Mouse (Mus musculus) erythroblast, embryonic 14.5 days (primary cell): ENCODE data around the gene Rtp1.

Experiments
- GATA1 ChIP-seq: IDR thresholded peaks from 2 replicates; pipeline ENCODE4 v1.6.1; 2012; ENCODE audit warnings: low read length, inconsistent platforms, mixed read lengths
- TAL1 ChIP-seq: IDR thresholded peaks from 3 replicates; pipeline ENCODE4 v1.6.1; 2012; ENCODE audit warnings: low read length, inconsistent platforms, mixed read lengths

DNA sequence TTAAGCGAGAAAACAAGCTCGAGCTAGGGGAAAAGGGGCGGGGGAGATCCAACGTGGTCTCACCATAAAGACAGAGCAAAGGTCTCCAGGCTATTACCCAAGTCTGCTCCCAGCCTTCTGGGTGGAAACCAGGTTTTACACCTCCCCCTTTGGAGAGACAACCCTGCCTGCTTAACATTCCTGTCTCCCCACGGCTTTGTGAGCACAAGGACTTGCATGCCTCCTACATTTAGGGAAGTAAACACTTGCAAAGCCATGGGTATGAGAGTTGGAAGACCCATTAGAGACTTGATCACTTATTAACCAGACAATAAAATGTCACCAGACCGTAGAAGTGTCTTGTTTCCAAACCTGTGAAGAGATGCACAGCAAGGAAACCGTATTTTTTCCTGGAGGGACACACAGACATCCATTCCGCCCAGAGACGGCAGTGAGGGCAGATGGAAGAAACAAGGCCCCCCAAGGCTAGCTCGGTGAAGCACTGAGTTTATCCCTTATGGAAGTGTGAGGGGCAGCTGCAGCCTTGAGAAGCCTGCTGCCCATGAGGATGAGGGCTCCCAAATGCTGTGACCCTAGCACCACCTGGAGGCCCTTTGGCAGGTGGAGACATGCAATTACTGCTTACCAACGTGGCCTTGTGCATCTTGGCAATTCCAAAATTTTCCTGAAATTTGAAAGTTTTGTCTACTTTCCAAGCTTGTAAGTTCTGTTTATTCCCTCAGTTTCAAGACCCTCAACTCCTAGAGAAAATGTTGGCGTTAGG, 8.7 kb downstream of the Rtp1 start:
- TF ChIP-seq GATA1 = no peak
- TF ChIP-seq TAL1 = no peak
